Mouse (Mus musculus) testis, adult 2 months (tissue): ENCODE data around the gene Myl10. TPM values are rescaled to one million over a fixed set of nuclear protein-coding genes. Genes with fewer than 3 reads are reported as not detected.
A peak's percentile ranks its signal among the peaks of the same experiment; 100 is the strongest.
"Not testable (repeated sequence)": the region's sequence is repeated elsewhere in the genome, so short reads cannot be mapped to it uniquely, and the experiment has no call there.

ENCODE experiments used
- H3K27ac ChIP-seq: fragments of 200-500 bp; 2 replicates; pipeline ENCODE4 v1.5.1; 2012; ENCODE audit warnings: low read depth, low read length; ENCODE audit not compliant: control insufficient read depth, insufficient read depth
- H3K27me3 ChIP-seq: fragments of 200-500 bp; 2 replicates; pipeline ENCODE4 v1.6.1; 2012; ENCODE audit warnings: mild to moderate bottlenecking, low read length, moderate library complexity; ENCODE audit not compliant: control insufficient read depth, insufficient read depth
- H3K36me3 ChIP-seq: fragments of 200-500 bp; 2 replicates; pipeline ENCODE4 v1.6.1; 2012; ENCODE audit warnings: mild to moderate bottlenecking, low read length; ENCODE audit not compliant: control insufficient read depth, insufficient read depth
- H3K4me1 ChIP-seq: fragments of 200-500 bp; 2 replicates; pipeline ENCODE4 v1.6.1; 2012; ENCODE audit warnings: low read length; ENCODE audit not compliant: control insufficient read depth, insufficient read depth
- H3K4me3 ChIP-seq: fragments of 200-500 bp; 2 replicates; pipeline ENCODE4 v1.5.1; 2012; ENCODE audit warnings: low read depth, mild to moderate bottlenecking, low read length, moderate library complexity, mixed read lengths; ENCODE audit not compliant: control insufficient read depth
- CTCF ChIP-seq: fragments of 200-500 bp; IDR thresholded peaks from 2 replicates; pipeline ENCODE4 v1.5.1; 2012; ENCODE audit warnings: low read depth, mild to moderate bottlenecking, inconsistent platforms, low read length, moderate library complexity; ENCODE audit not compliant: control insufficient read depth, insufficient read depth, insufficient replicate concordance
- POLR2A ChIP-seq: fragments of 200-500 bp; IDR thresholded peaks from 2 replicates; pipeline ENCODE4 v1.6.1; 2012; ENCODE audit warnings: low read depth, mild to moderate bottlenecking, inconsistent platforms, low read length, moderate library complexity; ENCODE audit not compliant: control insufficient read depth
- polyA plus RNA-seq: library from polyadenylated mRNA; depleted of rRNA; stranded (reverse); fragments of >200 nt; gene quantifications from 2 replicates; pipeline ENCODE4 v1.2.3, GENCODE M21; 2012; rRNA removed

The Myl10 gene
- polyA plus RNA-seq, result 148 and 150 TPM in 2 replicates

DNA sequence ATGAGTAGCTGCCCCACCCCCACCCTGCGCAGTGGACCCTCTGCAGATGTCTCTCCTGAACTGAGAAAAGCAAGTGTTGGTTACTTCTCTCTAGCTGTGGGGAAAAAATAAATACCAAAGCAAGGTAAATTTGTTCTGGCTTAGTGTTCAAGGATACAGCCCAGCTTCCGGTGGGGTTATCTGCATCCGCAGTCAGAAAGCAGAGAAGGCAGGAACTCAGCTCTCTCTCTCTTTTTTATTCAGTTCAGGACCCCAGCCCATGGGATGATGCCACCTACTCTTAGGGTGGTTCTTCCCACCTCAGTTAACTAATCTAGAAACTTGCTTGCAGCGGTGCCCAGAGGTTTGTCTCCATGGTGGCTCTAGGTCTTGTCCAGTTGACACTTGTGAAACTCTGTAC is at the start of gene Myl10:
Gene Myl10 (plus strand): TSS at position 363 of the 400 bp plus-strand sequence.
- H3K4me3 ChIP-seq, result no peak within 1 kb of the TSS

DNA sequence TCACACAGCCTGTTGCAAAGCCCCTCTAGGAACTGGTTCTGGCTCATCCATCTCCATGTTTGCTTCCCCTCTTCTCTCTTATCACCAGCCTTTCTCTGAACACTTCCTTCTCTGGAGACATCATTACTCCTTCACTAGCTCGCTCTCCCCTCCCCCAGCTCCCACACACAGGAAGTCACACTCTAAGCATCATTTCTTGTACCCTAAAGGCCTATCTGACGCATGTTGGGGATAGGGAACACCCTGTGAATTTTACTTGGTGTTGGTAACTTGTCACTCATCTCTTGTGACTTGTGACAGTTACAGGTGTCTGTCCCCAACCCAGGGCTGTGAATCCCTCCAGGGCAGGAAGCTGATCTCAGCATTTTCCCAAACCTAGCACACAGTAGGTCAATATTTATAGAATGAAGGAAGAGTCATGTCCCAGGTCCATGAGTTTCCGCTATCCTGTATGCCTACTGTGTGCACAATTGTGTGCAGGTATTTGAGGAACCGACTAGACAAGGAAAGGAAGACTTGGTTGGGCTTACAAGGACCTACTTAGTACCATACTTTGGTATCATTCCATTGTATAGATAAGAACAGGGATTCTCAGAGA is 46.1 kb upstream of the Myl10 start:
- TF ChIP-seq POLR2A, result no peak
- no peak for TF ChIP-seq CTCF
- Histone ChIP-seq H3K4me1 (peaks cover 4% of the 10 kb centered on the region), H3K36me3 (no peaks in the 10 kb centered on the region), H3K4me3 (no peak overlapping the region), H3K27me3 (no peaks in the 10 kb centered on the region), H3K27ac (no peak overlapping the region)

More for the DNA sequence above, at the start of gene Myl10:
- Histone ChIP-seq H3K27me3 (no peaks in the 10 kb centered on the region), H3K4me1 (peaks cover 9% of the 10 kb centered on the region), H3K36me3 (no peaks in the 10 kb centered on the region), H3K27ac (no peak within 1 kb of the TSS)
- TF ChIP-seq POLR2A, result no peak
- no peak for TF ChIP-seq CTCF

DNA sequence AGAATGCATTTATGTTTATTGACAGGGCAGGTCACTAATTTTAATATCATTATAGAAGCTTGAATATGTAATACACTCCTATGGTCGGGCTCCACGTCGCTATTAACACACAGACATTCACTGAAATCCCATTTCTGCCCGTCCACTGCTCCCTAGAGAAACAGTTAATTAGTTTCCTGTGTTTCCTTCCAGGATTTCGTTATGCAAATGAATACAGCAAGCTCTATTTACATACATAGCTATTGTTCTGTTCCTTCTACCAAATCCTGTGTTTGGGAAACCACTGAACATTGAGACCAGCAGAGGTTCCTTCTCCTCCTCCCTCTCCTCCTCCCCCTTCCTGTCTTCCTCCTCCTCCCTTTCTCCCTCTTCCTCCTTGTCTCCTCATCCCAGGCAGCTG is 43.9 kb upstream of the Myl10 start:
- Histone ChIP-seq H3K36me3 (no peaks in the 10 kb centered on the region), H3K4me1 (peaks cover 4% of the 10 kb centered on the region), H3K4me3 (no peak overlapping the region), H3K27me3 (no peaks in the 10 kb centered on the region), H3K27ac (no peak overlapping the region)
- TF ChIP-seq CTCF, result no peak
- no peak for TF ChIP-seq POLR2A

DNA sequence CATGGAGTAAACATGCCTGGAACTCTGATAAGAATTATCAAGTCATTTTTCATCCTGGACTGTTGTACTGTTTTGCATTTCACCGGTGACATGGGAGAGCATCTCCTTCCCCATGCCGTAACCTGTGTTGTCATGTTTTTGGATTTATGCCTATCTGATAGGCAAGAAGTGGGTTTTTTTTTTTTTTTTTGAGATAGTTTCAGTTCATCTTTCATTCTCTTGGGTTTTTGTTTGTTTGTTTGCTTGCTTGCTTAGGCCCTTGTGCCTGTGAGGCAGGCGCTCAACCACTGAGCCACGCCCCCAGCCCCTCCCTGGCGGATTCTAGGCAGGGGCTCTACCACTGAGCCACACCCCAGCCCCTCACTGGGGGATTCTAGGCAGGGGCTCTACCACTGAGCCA is 43.3 kb upstream of the Myl10 start:
- no peak for TF ChIP-seq CTCF
- no peak for TF ChIP-seq POLR2A
- Histone ChIP-seq H3K36me3 (no peaks in the 10 kb centered on the region), H3K4me3 (no peak overlapping the region), H3K4me1 (peaks cover 4% of the 10 kb centered on the region), H3K27me3 (no peaks in the 10 kb centered on the region), H3K27ac (no peak overlapping the region)

DNA sequence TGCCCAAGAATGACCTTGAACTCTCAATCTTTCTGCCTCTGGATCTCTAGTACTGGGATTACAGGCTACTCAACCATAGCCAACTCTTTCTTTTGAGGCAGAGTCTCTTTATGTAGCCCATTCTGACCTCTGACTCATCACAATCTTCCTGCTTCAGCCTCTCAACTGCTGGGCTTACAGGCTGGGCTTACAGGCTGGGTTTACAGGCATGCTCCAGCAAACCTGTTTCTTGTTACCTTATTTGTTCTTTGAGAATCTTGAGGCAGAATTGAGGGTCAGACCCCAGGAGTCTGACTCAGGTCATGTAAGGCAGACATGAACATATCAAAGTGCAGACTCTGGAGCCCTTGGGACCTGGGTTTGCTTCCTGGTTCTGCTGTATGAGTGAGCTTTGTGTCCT is 38.5 kb upstream of the Myl10 start:
- H3K36me3 ChIP-seq, result no peaks in the 10 kb centered on the region
- H3K4me3 ChIP-seq, result no peak overlapping the region
- H3K27me3 ChIP-seq, result no peaks in the 10 kb centered on the region
- H3K27ac ChIP-seq, result no peak overlapping the region
- no peak for TF ChIP-seq CTCF
- TF ChIP-seq POLR2A, result no peak
- H3K4me1 ChIP-seq, result peaks cover under 1% of the 10 kb centered on the region; the same call in 1 of the 2 replicates

DNA sequence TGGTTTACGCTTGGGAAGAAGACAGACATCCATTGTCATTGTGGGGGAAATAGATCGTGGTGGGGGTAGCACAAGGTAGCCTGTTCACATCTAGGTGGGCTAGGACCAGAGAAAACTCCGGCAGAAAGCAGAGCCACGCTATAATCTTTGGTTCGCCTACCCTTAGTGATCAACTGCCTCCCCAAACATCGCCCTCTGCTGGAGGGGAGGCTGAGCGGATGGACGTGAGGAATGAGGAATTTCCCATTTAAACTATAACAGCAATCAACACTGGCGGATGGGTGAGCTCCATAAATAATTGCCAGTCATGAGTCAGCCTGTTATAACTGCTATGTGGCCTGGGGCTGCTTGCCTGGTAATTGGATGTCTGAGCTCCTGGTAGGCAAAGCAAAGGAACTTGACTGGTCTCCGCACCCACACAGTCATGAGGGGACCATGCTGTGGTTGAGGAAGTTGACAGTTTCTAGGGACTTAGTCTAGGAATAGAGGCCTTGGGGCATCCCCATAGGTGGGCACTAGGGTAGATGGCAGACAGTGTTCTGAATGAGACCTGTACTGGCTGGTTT is 36.0 kb upstream of the Myl10 start:
- Histone ChIP-seq H3K27me3 (no peaks in the 10 kb centered on the region), H3K4me3 (no peak overlapping the region), H3K27ac (no peak overlapping the region), H3K36me3 (no peaks in the 10 kb centered on the region), H3K4me1 (peaks cover 3% of the 10 kb centered on the region; the same call in 1 of the 2 replicates)
- peak; percentile 49; the same call in 1 of the 2 replicates for TF ChIP-seq CTCF
- no peak for TF ChIP-seq POLR2A

DNA sequence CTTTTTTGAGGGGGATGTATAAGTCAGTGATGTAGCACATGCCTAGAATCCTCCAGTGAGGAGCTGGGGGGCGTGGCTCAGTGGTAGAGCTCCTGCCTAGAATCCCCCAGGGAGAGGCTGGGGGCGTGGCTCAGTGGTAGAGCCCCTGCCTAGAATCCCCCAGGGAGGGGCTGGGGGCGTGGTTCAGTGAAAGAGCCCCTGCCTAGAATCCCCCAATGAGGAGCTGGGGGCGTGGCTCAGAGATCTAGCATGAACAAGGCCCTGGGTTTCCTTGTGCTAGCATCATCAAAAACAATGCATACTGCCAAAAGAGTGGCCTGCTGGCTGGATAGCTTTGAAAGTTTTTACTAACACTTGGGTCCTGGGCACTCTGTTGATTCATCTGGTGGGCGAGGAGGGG is 32.2 kb upstream of the Myl10 start:
- not testable (repeated sequence) for H3K36me3 ChIP-seq

More for the DNA sequence above, 32.2 kb upstream of the Myl10 start:
- not testable (repeated sequence) for H3K27me3 ChIP-seq, H3K4me1 ChIP-seq, H3K4me3 ChIP-seq, H3K27ac ChIP-seq
